Mouse (Mus musculus) limb, embryonic 13.5 days (tissue): ENCODE data around the gene Luc7l. TPM values are rescaled to one million over a fixed set of nuclear protein-coding genes. Genes with fewer than 3 reads are reported as not detected.
A peak's percentile ranks its signal among the peaks of the same experiment; 100 is the strongest.

Experiments used
- ATAC-seq: fragments of 200-750 bp; cut with Nextera tagmentation; 2 replicates; pipeline ENCODE4 v1.8.0; 2017; ENCODE audit warnings: low read depth, moderate number of reproducible peaks, moderate TSS enrichment; ENCODE audit not compliant: low FRiP score
- H3K27ac ChIP-seq: fragments of 300-500 bp; sonication (generic); 2 replicates; pipeline ENCODE4 v1.5.1; 2015; ENCODE audit warnings: inconsistent platforms, mild to moderate bottlenecking, moderate library complexity
- H3K27me3 ChIP-seq: fragments of 300-500 bp; sonication (generic); 2 replicates; pipeline ENCODE4 v1.6.1; 2015; ENCODE audit warnings: mild to moderate bottlenecking, inconsistent platforms
- H3K36me3 ChIP-seq: fragments of 300-500 bp; sonication (generic); 2 replicates; pipeline ENCODE4 v1.6.1; 2015; ENCODE audit warnings: inconsistent platforms, mild to moderate bottlenecking, moderate library complexity
- H3K4me1 ChIP-seq: fragments of 300-500 bp; sonication (generic); 2 replicates; pipeline ENCODE4 v1.6.1; 2015; ENCODE audit warnings: inconsistent platforms
- H3K4me2 ChIP-seq: fragments of 300-500 bp; sonication (generic); replicated peaks from 2 replicates; pipeline ENCODE4 v1.6.1; 2015; ENCODE audit warnings: inconsistent platforms, mild to moderate bottlenecking, moderate library complexity
- H3K4me3 ChIP-seq: fragments of 300-500 bp; sonication (generic); 2 replicates; pipeline ENCODE4 v1.5.1; 2015; ENCODE audit warnings: moderate library complexity, mild to moderate bottlenecking, inconsistent platforms
- H3K9ac ChIP-seq: fragments of 300-500 bp; sonication (generic); 2 replicates; pipeline ENCODE4 v1.6.1; 2015; ENCODE audit warnings: mild to moderate bottlenecking, inconsistent platforms
- H3K9me3 ChIP-seq: fragments of 300-500 bp; sonication (generic); 2 replicates; pipeline ENCODE4 v1.6.1; 2016; ENCODE audit warnings: inconsistent platforms
- WGBS: fragments of 180-500 bp; shearing (Covaris S2); methylation state at CpG from one replicate; pipeline ENCODE4 v1.1.7; 2015; 5-methylcytosine and 5-hydroxymethylcytosine counted together
- polyA plus RNA-seq: library from polyadenylated mRNA; unstranded; fragments of >200 nt; fragmentation: Nextera tagmentation; extraction: Ambion mirVana; gene quantifications from 2 replicates; pipeline ENCODE4 v1.2.1, GENCODE M21; 2015

The Luc7l gene
- 127 and 129 TPM in 2 replicates for polyA plus RNA-seq

- ATAC-seq = peak; percentile 94
- Histone ChIP-seq H3K27ac (peak within 1 kb of the TSS; percentile 98), H3K4me1 (peaks cover 13% of the 10 kb centered on the region), H3K4me2 (peak within 1 kb of the TSS; percentile 64), H3K9me3 (no peaks in the 10 kb centered on the region), H3K4me3 (peak within 1 kb of the TSS; percentile 94), H3K27me3 (0 out of 2 replicates have a peak, but pooled peaks cover 3% of the 10 kb centered on the region), H3K9ac (peak within 1 kb of the TSS; percentile 98), H3K36me3 (peaks cover 16% of the 10 kb centered on the region)
- under 1% methylated on average over 43 of the region's 43 CpGs for WGBS
Measured at GRCm38 (mm10) chr17:26252539-26253251, at the start of gene Luc7l. Luc7l (plus strand) TSS chr17:26252896.

- Histone ChIP-seq H3K36me3 (0 out of 2 replicates have a peak, but pooled peaks cover 4% of the 10 kb centered on the region), H3K9ac (peak overlapping the region; percentile 59), H3K4me1 (peaks cover 33% of the 10 kb centered on the region), H3K4me2 (peak overlapping the region; percentile 97), H3K27me3 (peaks cover 77% of the 10 kb centered on the region), H3K4me3 (peak overlapping the region; percentile 60), H3K9me3 (no peaks in the 10 kb centered on the region), H3K27ac (no peak overlapping the region)
- 1% methylated on average over 30 of the region's 30 CpGs for WGBS
- no peak for ATAC-seq
Measured at GRCm38 (mm10) chr17:26203321-26203811, 49.3 kb upstream of the Luc7l start.

- no peak overlapping the region for H3K9ac ChIP-seq
- H3K27ac ChIP-seq = no peak overlapping the region
- no peaks in the 10 kb centered on the region for H3K9me3 ChIP-seq
- no peak overlapping the region for H3K4me3 ChIP-seq
- H3K27me3 ChIP-seq = peaks cover 65% of the 10 kb centered on the region
- no peaks in the 10 kb centered on the region for H3K36me3 ChIP-seq
- no peak for ATAC-seq
- WGBS = 32% methylated on average over 11 of the region's 11 CpGs
- no peak overlapping the region; the same call in 1 of the 2 replicates for H3K4me2 ChIP-seq
- peaks cover 33% of the 10 kb centered on the region for H3K4me1 ChIP-seq
Measured at GRCm38 (mm10) chr17:26204766-26205165, 47.9 kb upstream of the Luc7l start.

- Histone ChIP-seq H3K36me3 (no peaks in the 10 kb centered on the region), H3K4me3 (no peak overlapping the region), H3K27me3 (peaks cover 49% of the 10 kb centered on the region), H3K27ac (no peak overlapping the region), H3K4me2 (no peak overlapping the region), H3K9ac (no peak overlapping the region), H3K9me3 (no peaks in the 10 kb centered on the region), H3K4me1 (peaks cover 24% of the 10 kb centered on the region)
- ATAC-seq = no peak
- 54% methylated on average over 1 of the region's 1 CpGs for WGBS
Measured at GRCm38 (mm10) chr17:26206392-26206791, 46.3 kb upstream of the Luc7l start.

- H3K9ac ChIP-seq = no peak within 1 kb of the TSS
- peaks cover 5% of the 10 kb centered on the region; the same call in 1 of the 2 replicates for H3K36me3 ChIP-seq
- 88% methylated on average over 12 of the region's 12 CpGs for WGBS
- H3K4me1 ChIP-seq = peaks cover 16% of the 10 kb centered on the region
- H3K4me3 ChIP-seq = no peak within 1 kb of the TSS
- peaks cover 36% of the 10 kb centered on the region for H3K27me3 ChIP-seq
- no peak for ATAC-seq
- no peak within 1 kb of the TSS for H3K27ac ChIP-seq
- no peak within 1 kb of the TSS for H3K4me2 ChIP-seq
- H3K9me3 ChIP-seq = no peaks in the 10 kb centered on the region
Measured at GRCm38 (mm10) chr17:26207686-26208085, 45.0 kb upstream of the Luc7l start, which contains the start of gene Arhgdig. Arhgdig (minus strand) TSS chr17:26207786.

GRCm38 (mm10) chr17:26212241-26212640 lies 40.5 kb upstream of the Luc7l start:
- 88% methylated on average over 7 of the region's 7 CpGs for WGBS
- Histone ChIP-seq H3K4me3 (no peak overlapping the region), H3K9ac (no peak overlapping the region), H3K36me3 (peaks cover 36% of the 10 kb centered on the region), H3K27me3 (no peaks in the 10 kb centered on the region), H3K9me3 (no peaks in the 10 kb centered on the region), H3K4me2 (no peak overlapping the region), H3K4me1 (no peaks in the 10 kb centered on the region), H3K27ac (no peak overlapping the region)
- ATAC-seq = no peak

- Histone ChIP-seq H3K4me3 (no peak overlapping the region), H3K36me3 (peaks cover 39% of the 10 kb centered on the region), H3K9me3 (no peaks in the 10 kb centered on the region), H3K4me2 (no peak overlapping the region), H3K27ac (no peak overlapping the region), H3K9ac (no peak overlapping the region), H3K27me3 (no peaks in the 10 kb centered on the region), H3K4me1 (no peaks in the 10 kb centered on the region)
- WGBS = 86% methylated on average over 11 of the region's 11 CpGs
- no peak for ATAC-seq
Measured at GRCm38 (mm10) chr17:26212681-26213080, 40.0 kb upstream of the Luc7l start.

GRCm38 (mm10) chr17:26221508-26221907 lies 31.2 kb upstream of the Luc7l start:
- Histone ChIP-seq H3K27ac (no peak overlapping the region), H3K36me3 (peaks cover 26% of the 10 kb centered on the region), H3K4me2 (no peak overlapping the region), H3K27me3 (no peaks in the 10 kb centered on the region), H3K9ac (no peak overlapping the region), H3K4me1 (no peaks in the 10 kb centered on the region), H3K4me3 (no peak overlapping the region), H3K9me3 (no peaks in the 10 kb centered on the region)
- WGBS = 75% methylated on average over 2 of the region's 2 CpGs
- ATAC-seq = no peak

- no peak overlapping the region for H3K27ac ChIP-seq
- WGBS = 79% methylated on average over 12 of the region's 12 CpGs
Measured at GRCm38 (mm10) chr17:26225150-26225549, 27.5 kb upstream of the Luc7l start.

GRCm38 (mm10) chr17:26229776-26230175 lies 22.9 kb upstream of the Luc7l start:
- Histone ChIP-seq H3K4me3 (no peak overlapping the region), H3K27ac (no peak overlapping the region), H3K4me1 (no peaks in the 10 kb centered on the region), H3K9me3 (0 out of 2 replicates have a peak, but pooled peaks cover 3% of the 10 kb centered on the region), H3K36me3 (peaks cover 7% of the 10 kb centered on the region), H3K4me2 (no peak overlapping the region), H3K27me3 (no peaks in the 10 kb centered on the region), H3K9ac (no peak overlapping the region)
- no peak for ATAC-seq
- 87% methylated on average over 5 of the region's 5 CpGs for WGBS

More at GRCm38 (mm10) chr17:26225150-26225549, 27.5 kb upstream of the Luc7l start:
- no peaks in the 10 kb centered on the region for H3K9me3 ChIP-seq
- H3K27me3 ChIP-seq = no peaks in the 10 kb centered on the region
- peaks cover 1% of the 10 kb centered on the region for H3K36me3 ChIP-seq
- H3K4me3 ChIP-seq = no peak overlapping the region
- no peak overlapping the region for H3K4me2 ChIP-seq
- H3K4me1 ChIP-seq = no peaks in the 10 kb centered on the region
- no peak overlapping the region for H3K9ac ChIP-seq
- no peak for ATAC-seq

GRCm38 (mm10) chr17:26231156-26231555 lies 21.5 kb upstream of the Luc7l start:
- Histone ChIP-seq H3K4me2 (no peak overlapping the region), H3K4me3 (no peak overlapping the region), H3K9me3 (0 out of 2 replicates have a peak, but pooled peaks cover 3% of the 10 kb centered on the region), H3K36me3 (peaks cover 7% of the 10 kb centered on the region), H3K9ac (no peak overlapping the region), H3K27ac (no peak overlapping the region), H3K27me3 (no peaks in the 10 kb centered on the region), H3K4me1 (peaks cover 13% of the 10 kb centered on the region)
- 84% methylated on average over 5 of the region's 5 CpGs for WGBS
- no peak for ATAC-seq

- 69% methylated on average over 8 of the region's 8 CpGs for WGBS
- H3K4me2 ChIP-seq = no peak overlapping the region
Measured at GRCm38 (mm10) chr17:26232863-26233262, 19.8 kb upstream of the Luc7l start.

More at GRCm38 (mm10) chr17:26232863-26233262, 19.8 kb upstream of the Luc7l start:
- H3K4me3 ChIP-seq = no peak overlapping the region
- peaks cover 25% of the 10 kb centered on the region for H3K4me1 ChIP-seq
- H3K27ac ChIP-seq = no peak overlapping the region
- ATAC-seq = no peak
- H3K27me3 ChIP-seq = no peaks in the 10 kb centered on the region
- H3K9ac ChIP-seq = no peak overlapping the region
- peaks cover 7% of the 10 kb centered on the region for H3K36me3 ChIP-seq
- H3K9me3 ChIP-seq = 0 out of 2 replicates have a peak, but pooled peaks cover 3% of the 10 kb centered on the region
